Mouse (Mus musculus): ENCODE measurements around the gene Nktr.

DNA sequence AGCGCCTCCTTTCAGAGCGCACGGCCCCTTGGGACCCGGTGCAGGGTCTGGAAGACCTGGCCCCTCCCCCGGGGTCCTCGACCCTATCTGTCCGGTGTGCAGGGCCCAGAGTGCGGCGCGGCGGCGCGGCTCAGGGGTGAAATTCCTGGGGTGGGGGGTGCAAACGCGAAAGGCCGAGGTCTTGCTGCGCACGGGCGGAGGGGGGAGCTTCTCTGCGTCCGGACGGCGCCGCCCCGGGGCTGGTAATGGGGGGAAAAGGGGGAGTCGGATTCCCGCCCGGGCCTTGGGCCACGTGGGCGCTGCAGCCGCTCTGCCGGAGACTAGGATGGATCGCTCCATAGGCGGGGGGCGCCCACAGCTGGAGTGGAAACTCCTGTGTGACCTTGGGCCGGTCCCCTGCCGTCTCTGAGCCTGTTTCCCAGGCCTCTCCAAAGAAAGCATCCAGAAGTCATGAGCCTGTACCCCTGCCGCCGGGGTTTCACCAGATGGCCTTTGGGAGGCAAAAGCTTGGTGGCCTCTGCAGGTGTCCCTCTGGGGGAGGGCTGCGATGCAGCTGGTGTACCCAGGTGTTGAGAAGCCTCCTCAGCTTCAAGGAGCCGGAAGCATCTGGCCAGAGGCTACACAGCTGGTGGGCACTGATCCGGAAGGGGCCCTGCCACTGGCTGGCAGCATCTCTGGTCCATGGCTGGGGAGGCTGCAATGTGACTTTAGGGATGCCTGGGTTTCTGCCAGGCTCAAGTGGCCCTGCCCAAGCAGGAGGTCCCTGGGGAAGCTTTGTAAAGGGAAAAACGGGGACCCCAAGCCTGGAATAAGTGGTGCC is 41.5 kb downstream of the Nktr start:
- TF ChIP-seq CTCF (IDR thresholded peaks at IDR 0.05; ENCODE audit: control insufficient read depth, insufficient read depth, insufficient read length): no peak
- no peak for TF ChIP-seq MYOG (IDR thresholded peaks at IDR 0.05; ENCODE audit: control insufficient read depth, extremely low read depth, insufficient read length)
- TF ChIP-seq MAX (IDR thresholded peaks at IDR 0.05): no peak
- TF ChIP-seq MYOD1 (IDR thresholded peaks at IDR 0.05; ENCODE audit: control insufficient read depth, insufficient read length, low read depth): no peak
